Mouse (Mus musculus) intestine, embryonic 15.5 days (tissue): ENCODE results near the gene Cwf19l1. TPM values are rescaled to one million over a fixed set of nuclear protein-coding genes. Genes with fewer than 3 reads are reported as not detected.
A peak's percentile ranks its signal among the peaks of the same experiment; 100 is the strongest.

Source experiments
- ATAC-seq: fragments of 200-750 bp; cut with Nextera tagmentation; 2 replicates; pipeline ENCODE4 v1.8.0; 2017; ENCODE audit warnings: moderate TSS enrichment, moderate library complexity
- H3K27ac ChIP-seq: fragments of 300-500 bp; sonication (generic); 2 replicates; pipeline ENCODE4 v1.5.1; 2015; ENCODE audit warnings: mild to moderate bottlenecking, inconsistent platforms
- H3K27me3 ChIP-seq: fragments of 300-500 bp; sonication (generic); replicated peaks from 2 replicates; pipeline ENCODE4 v1.6.1; 2015; ENCODE audit warnings: inconsistent platforms
- H3K36me3 ChIP-seq: fragments of 300-500 bp; sonication (generic); 2 replicates; pipeline ENCODE4 v1.6.1; 2015; ENCODE audit warnings: inconsistent platforms
- H3K4me1 ChIP-seq: fragments of 300-500 bp; sonication (generic); replicated peaks from 2 replicates; pipeline ENCODE4 v1.6.1; 2015; ENCODE audit warnings: inconsistent platforms
- H3K4me2 ChIP-seq: fragments of 300-500 bp; sonication (generic); replicated peaks from 2 replicates; pipeline ENCODE4 v1.6.1; 2015; ENCODE audit warnings: mild to moderate bottlenecking, inconsistent platforms
- H3K4me3 ChIP-seq: fragments of 300-500 bp; sonication (generic); replicated peaks from 2 replicates; pipeline ENCODE4 v1.5.1; 2015; ENCODE audit warnings: inconsistent platforms
- H3K9ac ChIP-seq: fragments of 300-500 bp; sonication (generic); 2 replicates; pipeline ENCODE4 v1.6.1; 2015; ENCODE audit warnings: inconsistent platforms
- H3K9me3 ChIP-seq: fragments of 300-500 bp; sonication (generic); 2 replicates; pipeline ENCODE4 v1.6.1; 2016; ENCODE audit warnings: inconsistent platforms
- whole genome bisulfite sequencing: fragments of 180-500 bp; shearing (Covaris S2); methylation state at CpG from one replicate; pipeline ENCODE4 v1.1.7; 2015; 5-methylcytosine and 5-hydroxymethylcytosine counted together
- polyA plus RNA-seq: library from polyadenylated mRNA; unstranded; fragments of >200 nt; fragmentation: Nextera tagmentation; extraction: Ambion mirVana; gene quantifications from 2 replicates; pipeline ENCODE4 v1.2.1, GENCODE M21; 2015

Cwf19l1 gene
- polyA plus RNA-seq, 1 experiment from 2014 or later = 32.7 TPM

GRCm38 (mm10) chr19:44069914-44070232, 65.8 kb downstream of the Cwf19l1 start:
- peak overlapping the region; percentile 61; the same call in 1 of the 2 replicates for H3K27ac ChIP-seq
- ATAC-seq = no peak
- H3K4me3 ChIP-seq = peak overlapping the region; percentile 77
- peak overlapping the region; percentile 78 for H3K9ac ChIP-seq
- peak overlapping the region; percentile 90 for H3K4me2 ChIP-seq
- H3K9me3 ChIP-seq = no peaks in the 10 kb centered on the region
- WGBS = 7% methylated on average over 4 of the region's 4 CpGs
- H3K36me3 ChIP-seq = no peaks in the 10 kb centered on the region
- H3K27me3 ChIP-seq = no peaks in the 10 kb centered on the region
- peaks cover 4% of the 10 kb centered on the region; the same call in 1 of the 2 replicates for H3K4me1 ChIP-seq

DNA sequence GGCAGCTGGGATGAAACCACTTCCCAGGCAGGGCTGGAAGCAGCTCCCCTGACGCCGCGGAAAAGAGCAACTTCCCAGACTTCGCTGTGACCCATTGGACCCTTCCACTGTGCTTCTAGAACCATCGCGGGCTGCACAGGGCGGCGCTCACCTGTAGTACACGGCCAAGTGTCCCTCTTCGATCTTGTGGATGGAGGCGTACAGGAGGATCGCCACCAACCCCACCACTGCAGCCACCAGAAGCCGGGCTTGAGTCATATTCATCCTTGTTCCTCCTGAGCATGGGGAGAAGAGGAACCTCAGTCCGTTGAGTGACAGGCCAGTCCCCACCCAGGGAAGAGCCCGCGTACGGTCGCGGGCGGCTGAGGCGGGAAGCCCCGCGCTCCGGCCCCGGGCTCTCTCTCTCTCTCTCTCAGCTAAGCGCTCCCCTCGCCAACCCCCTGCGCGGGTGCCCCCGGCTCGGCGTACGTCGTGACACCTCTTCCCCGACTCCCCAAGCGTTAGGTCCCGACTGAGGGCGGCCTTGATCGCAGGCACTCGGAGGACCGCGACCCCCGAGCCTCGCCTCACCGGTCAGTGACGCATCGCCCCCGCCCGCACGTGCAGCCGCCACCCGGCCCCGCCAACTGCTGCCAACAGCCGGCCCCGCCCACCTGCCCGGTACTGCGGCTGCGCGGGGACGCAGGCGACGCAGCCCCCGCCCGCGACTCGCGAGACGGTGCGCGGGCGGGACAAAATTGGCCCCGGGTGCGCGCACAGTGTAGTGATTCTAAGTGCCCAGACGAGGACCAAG, 66.4 kb downstream of the Cwf19l1 start, which contains the start of gene Erlin1:
Gene Erlin1, minus strand, starts transcription at position 665 of the 793 bp plus-strand sequence.
- H3K9me3 ChIP-seq = no peaks in the 10 kb centered on the region
- H3K27me3 ChIP-seq = no peaks in the 10 kb centered on the region
- WGBS = under 1% methylated on average over 75 of the region's 75 CpGs
- H3K4me1 ChIP-seq = peaks cover 4% of the 10 kb centered on the region; the same call in 1 of the 2 replicates
- ATAC-seq = peak; percentile 94
- H3K4me2 ChIP-seq = peak within 1 kb of the TSS; percentile 90
- peak within 1 kb of the TSS; percentile 78 for H3K9ac ChIP-seq
- peak within 1 kb of the TSS; percentile 61 for H3K27ac ChIP-seq
- peak within 1 kb of the TSS; percentile 77 for H3K4me3 ChIP-seq
- no peaks in the 10 kb centered on the region for H3K36me3 ChIP-seq

GRCm38 (mm10) chr19:44068232-44068631, 67.4 kb downstream of the Cwf19l1 start:
- no peak for ATAC-seq
- WGBS = 76% methylated on average over 4 of the region's 4 CpGs
- Histone ChIP-seq H3K9me3 (no peaks in the 10 kb centered on the region), H3K36me3 (no peaks in the 10 kb centered on the region), H3K9ac (no peak overlapping the region), H3K4me2 (peak overlapping the region; percentile 90), H3K27me3 (no peaks in the 10 kb centered on the region), H3K27ac (no peak overlapping the region), H3K4me3 (peak overlapping the region; percentile 77), H3K4me1 (peaks cover 4% of the 10 kb centered on the region; the same call in 1 of the 2 replicates)

- no peak overlapping the region for H3K27ac ChIP-seq
- no peak overlapping the region for H3K4me3 ChIP-seq
These were observed 68.2 kb downstream of the Cwf19l1 start for GRCm38 (mm10) chr19:44067323-44068049.

GRCm38 (mm10) chr19:44064734-44065133, 70.9 kb downstream of the Cwf19l1 start:
- Histone ChIP-seq H3K4me3 (no peak overlapping the region), H3K27me3 (no peaks in the 10 kb centered on the region), H3K9me3 (no peaks in the 10 kb centered on the region), H3K36me3 (peaks cover 3% of the 10 kb centered on the region), H3K27ac (no peak overlapping the region; the same call in 1 of the 2 replicates), H3K4me1 (peaks cover 4% of the 10 kb centered on the region; the same call in 1 of the 2 replicates), H3K4me2 (no peak overlapping the region), H3K9ac (no peak overlapping the region)
- 94% methylated on average over 2 of the region's 2 CpGs for WGBS
- no peak for ATAC-seq

More at GRCm38 (mm10) chr19:44067323-44068049, 68.2 kb downstream of the Cwf19l1 start:
- WGBS = 71% methylated on average over 9 of the region's 9 CpGs
- H3K9ac ChIP-seq = no peak overlapping the region
- H3K4me1 ChIP-seq = peaks cover 4% of the 10 kb centered on the region; the same call in 1 of the 2 replicates
- ATAC-seq = peak; percentile 63
- no peaks in the 10 kb centered on the region for H3K27me3 ChIP-seq
- no peaks in the 10 kb centered on the region for H3K9me3 ChIP-seq
- H3K36me3 ChIP-seq = no peaks in the 10 kb centered on the region
- H3K4me2 ChIP-seq = no peak overlapping the region; the same call in none of the 2 replicates

DNA sequence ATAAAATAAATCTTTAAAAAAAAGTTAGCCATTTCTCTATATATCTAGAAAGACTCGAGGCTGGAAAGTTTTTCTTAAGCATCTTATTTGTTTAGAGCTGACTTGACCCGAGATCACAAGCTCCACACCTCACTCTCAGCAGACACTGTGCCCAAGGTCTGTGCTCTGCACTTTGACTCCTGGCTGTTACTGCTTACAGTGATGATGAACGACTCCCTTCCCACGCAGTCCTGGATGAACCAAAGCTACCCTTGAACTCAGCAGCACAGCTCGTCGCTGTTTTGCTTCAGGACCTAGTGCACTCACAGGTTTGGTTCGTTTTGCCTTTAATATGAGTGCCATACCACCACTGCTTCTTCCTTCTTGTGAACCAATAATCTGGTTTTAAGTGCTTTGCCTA, 71.9 kb downstream of the Cwf19l1 start:
- Histone ChIP-seq H3K4me3 (no peak overlapping the region), H3K4me2 (no peak overlapping the region), H3K9ac (no peak overlapping the region), H3K27ac (no peak overlapping the region), H3K9me3 (no peaks in the 10 kb centered on the region), H3K36me3 (peaks cover 3% of the 10 kb centered on the region), H3K27me3 (no peaks in the 10 kb centered on the region), H3K4me1 (peaks cover 4% of the 10 kb centered on the region; the same call in 1 of the 2 replicates)
- WGBS = 74% methylated on average over 7 of the region's 7 CpGs
- ATAC-seq = no peak

DNA sequence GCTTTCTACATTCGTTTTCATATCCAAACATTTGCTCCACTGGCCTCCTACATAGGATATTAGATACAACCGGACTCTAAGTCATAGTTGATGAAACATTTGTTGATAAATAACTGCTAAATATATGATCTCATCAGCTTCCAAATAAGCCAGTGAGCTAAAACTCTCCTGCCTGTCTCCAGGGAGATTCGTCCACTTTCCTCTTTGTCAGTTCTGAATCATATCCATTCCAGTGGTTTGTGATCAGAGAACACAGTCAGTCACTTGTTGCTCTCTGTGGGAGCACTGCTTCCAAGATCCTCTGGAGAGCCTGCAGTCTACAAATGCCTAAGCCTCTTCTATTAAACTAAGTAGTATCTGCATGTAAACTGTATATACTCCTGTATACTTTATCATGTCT, 75.5 kb downstream of the Cwf19l1 start:
- Histone ChIP-seq H3K9ac (no peak overlapping the region), H3K9me3 (no peaks in the 10 kb centered on the region), H3K4me2 (no peak overlapping the region), H3K27ac (no peak overlapping the region), H3K4me3 (no peak overlapping the region), H3K27me3 (no peaks in the 10 kb centered on the region), H3K4me1 (no peaks in the 10 kb centered on the region), H3K36me3 (peaks cover 3% of the 10 kb centered on the region)
- ATAC-seq = no peak
- 80% methylated on average over 3 of the region's 3 CpGs for WGBS

Other genes starting within 250 kb of the Cwf19l1 start
- gene Dnmbp, start 195.7 kb downstream of the Cwf19l1 start, polyA plus RNA-seq = 35.9 and 37.0 TPM in 2 replicates
- gene Cpn1, start 149.3 kb downstream of the Cwf19l1 start, polyA plus RNA-seq = 21.4 and 26.2 TPM in 2 replicates
- gene Cyp2c23, start 106.7 kb downstream of the Cwf19l1 start, polyA plus RNA-seq = 2.7 and 3.1 TPM in 2 replicates
- 36.9 and 38.4 TPM in 2 replicates for gene Erlin1, start 66.1 kb downstream of the Cwf19l1 start, polyA plus RNA-seq
- 38.8 and 40.2 TPM in 2 replicates for gene Chuk, start 28.4 kb downstream of the Cwf19l1 start, polyA plus RNA-seq
- 87.8 and 91.9 TPM in 2 replicates for gene Bloc1s2, start 10.6 kb upstream of the Cwf19l1 start, polyA plus RNA-seq
- gene Pkd2l1, start 56.6 kb upstream of the Cwf19l1 start, polyA plus RNA-seq = not detected in 2 replicates
- 0.15 and 0.54 TPM in 2 replicates for gene Scd3, start 67.4 kb upstream of the Cwf19l1 start, polyA plus RNA-seq
- gene Scd2, start 157.8 kb upstream of the Cwf19l1 start, polyA plus RNA-seq = 417 and 432 TPM in 2 replicates
- 0.10 and 0.19 TPM in 2 replicates for gene Scd4, start 197.2 kb upstream of the Cwf19l1 start, polyA plus RNA-seq